Mouse (Mus musculus) fat pad, adult 2 months (tissue): Measurements from ENCODE around the gene Ss18l1.

Experiments
- DNase-seq: peaks from one replicate; pipeline ENCODE4 v3.0.0-alpha.2; 2011; ENCODE audit warnings: low read depth, low spot score; ENCODE audit errors: extremely low read depth

The Ss18l1 gene

DNA sequence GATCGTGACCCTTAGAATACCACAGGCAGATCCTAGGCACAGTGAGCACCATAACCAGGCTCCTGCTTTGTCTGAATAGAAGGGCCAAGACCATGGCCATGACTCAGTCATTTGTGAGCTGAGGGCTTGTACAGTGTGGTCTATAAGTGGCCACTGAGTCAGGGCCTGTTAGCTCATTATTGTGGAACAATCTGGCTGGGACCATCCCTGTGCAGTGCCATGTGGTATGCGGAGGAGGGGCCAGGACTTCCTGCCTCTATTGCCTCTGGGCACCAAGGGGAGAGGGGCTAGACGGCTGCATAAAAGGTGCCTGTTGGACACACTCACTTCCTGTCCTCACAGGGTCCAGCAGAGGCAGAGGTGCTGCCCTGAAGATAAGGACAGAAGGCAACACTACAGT is 8.4 kb upstream of the Ss18l1 start:
- no peak for DNase-seq

DNA sequence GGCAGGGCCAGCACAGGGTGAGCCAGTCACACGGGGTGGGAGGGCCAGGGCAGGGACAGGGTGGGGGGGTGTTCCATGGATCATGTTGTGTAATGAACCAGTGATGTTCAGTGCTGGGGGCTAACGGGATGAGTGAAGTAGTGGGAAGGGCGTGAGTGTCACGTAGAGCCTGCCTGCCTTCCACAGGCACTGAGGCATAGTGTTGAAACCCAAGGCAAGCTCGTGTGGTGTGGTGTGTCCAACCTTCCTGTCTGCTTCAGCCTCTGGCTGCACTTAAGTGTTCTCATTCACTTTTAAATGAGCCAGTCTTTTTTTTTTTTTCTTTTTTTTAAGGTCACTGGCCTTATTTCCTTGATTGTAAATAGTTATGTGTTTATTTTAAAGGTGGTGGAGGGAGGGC is 7.6 kb upstream of the Ss18l1 start:
- no peak for DNase-seq

DNA sequence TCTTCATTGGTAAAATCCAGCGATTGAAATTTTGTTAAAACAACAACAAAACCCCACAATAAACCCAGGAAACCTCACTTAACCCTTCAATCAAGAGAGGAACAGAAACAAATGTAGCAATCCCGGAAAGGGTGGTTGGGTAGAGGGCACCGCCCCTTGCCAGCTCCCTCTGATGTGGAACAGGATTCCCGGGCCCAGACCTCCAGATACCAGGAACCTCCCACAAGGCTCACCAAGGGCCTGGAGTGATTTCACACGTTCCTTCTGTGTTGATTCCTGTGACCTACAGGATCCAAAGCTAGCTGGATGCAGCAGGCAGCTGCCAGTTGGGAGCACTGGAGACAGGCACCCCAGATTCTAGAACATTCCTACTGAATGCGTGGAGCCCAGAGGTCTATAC is 1.9 kb upstream of the Ss18l1 start:
- no peak for DNase-seq

DNA sequence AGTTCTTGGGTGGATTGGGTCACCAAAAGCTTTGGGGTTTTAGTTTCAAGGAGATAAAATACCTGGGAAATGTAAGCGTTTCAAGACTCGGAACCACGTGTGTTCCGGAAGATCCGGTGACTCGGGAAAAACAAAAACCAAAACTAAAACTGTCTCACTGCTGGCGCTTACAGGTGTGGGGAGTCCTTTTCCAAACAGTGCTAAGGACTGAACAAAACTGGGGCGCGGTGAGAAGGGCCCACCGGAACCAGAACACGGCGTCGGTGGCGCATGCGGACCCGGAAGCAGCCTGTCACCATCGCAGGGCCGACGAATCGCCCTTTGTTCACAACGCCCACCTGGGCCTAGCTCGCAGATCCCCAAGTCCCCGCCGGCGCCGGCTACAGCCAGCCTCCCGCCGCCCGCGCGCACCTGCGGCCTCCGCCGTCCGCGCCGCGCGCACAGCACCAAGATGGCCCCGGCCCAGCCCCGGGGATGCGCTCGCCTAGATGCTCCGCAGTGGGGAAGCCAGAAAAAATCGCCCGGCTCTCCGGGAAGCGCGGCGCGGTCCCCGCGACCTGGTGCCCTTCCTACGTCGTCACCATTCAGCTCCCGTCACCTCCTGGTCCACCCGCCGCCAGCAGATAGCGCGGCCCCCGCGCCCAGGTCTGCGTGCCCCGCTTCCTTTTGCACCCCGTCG is 593 bp upstream of the Ss18l1 start:
- DNase-seq, result no peak

DNA sequence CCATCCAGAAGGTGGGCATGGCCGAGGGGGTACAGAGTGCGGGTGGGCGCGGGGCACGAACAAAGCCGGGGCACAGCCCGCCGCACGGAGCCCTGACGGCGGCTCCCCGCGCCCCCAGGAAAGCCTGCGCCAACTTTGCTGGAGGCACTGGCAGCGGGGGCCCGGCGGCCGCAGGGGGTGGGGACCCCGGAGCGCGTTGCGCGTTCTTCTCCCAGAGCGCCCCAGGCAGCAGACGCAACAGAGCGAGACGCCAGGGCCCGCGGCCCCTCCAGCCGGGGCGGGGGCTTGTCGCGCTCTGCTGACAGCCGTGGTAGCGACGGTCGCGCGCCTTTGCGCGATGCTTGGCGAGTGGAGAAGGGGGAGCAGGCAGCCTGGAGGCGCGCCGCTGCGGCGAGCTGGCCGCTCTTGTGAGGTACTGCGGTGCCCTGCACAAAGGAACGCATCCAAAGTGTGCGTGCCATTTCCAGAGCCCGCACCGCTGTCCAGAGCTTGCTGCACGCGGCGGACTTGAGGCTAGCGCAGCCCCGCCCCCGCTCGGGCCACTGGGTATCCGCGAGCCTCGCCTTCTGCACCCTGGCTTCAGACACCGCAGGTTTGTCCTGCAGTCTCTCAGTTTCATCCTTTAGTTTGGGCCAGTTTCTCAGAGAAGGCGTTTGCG is 678 bp downstream of the Ss18l1 start:
- DNase-seq, result no peak

DNA sequence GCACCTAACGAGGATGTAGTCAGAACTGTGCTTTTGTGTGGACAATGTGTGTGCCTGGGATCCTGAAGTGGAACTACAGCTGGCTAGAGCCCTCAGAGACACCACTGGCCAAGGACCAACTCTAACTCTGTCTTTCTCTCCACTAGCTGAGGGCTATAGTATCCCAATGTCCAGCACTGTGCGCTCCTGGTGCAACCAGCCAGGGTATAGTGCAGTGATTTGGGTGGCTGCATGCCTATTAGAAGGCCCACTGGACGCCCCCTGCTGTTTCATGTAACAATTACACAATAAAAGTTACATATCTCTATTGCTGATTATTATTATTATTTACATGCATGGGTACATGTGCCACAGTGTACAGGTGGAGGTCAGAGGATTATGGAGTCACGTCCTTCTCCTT is 3.0 kb downstream of the Ss18l1 start:
- DNase-seq, result no peak

DNA sequence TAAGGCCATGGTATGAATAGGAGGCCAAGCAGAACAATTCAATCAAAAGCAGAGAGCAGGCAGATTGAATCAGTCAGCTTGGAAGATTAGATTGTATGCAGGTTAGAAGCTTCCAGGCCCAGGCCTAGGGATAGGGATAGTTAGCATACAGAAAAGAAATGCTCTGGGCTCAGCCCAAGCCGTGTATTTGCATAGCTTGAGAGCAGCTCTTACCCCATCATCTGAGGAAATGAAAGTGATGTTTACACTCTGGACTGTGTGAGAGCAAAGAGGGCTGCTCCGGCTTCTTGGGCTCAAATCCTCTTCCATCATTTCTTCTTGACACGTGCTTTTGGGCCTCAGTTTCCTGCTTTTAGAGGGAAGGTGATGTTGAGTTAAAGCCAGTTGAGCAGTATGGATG is 5.3 kb downstream of the Ss18l1 start:
- DNase-seq, result no peak

DNA sequence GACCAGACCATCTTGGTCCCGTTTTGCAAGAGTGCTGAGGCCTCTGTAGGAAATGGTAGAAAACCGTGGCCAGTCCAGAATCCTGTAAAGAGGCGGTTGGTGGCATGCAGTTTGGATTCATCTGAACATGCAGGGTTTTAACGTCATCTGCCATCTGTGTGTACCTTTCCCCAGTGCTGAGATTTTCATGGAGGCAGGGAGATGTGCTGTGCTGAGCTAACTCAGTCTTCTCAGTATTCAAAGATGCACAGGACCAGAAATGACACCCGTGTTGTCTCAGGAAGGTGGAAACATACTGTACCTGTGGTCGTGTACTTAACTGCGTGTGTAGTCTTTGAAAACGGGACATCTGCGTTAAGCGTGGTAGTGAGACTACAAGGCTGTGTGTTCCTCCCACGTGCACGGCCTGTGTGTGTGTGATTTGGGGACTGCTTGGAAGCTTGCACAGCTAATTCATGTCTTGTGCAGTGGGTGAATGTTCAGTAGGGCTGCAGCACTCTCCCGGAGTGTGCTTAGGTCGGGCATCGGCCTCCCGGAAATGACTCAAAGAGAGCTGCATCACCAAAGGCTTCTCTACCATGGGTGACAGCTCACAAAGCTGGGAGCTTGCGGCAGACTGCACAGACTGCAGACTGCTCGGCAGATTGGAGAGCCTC is 5.8 kb downstream of the Ss18l1 start:
- DNase-seq, result no peak

DNA sequence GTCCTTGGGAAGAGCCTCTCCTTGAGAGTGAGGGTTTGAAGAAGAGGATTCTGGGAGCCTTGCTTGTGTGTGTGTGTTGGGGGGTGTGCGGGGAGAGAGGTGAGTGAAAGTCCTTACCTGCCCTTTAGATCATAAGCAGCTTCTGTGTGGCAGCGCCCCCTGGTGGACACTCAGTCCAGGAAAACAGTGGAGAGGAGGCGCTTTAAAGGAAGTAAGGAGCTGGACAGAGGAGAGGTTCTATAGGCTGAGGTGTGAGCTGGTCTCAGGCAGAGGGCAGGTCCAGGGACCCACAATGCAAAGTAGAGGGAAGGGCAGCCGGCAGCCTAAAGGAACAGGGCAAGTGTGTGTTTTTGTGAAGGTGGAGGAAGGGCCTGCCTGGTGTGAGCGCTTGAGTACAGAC is 8.7 kb downstream of the Ss18l1 start:
- no peak for DNase-seq

DNA sequence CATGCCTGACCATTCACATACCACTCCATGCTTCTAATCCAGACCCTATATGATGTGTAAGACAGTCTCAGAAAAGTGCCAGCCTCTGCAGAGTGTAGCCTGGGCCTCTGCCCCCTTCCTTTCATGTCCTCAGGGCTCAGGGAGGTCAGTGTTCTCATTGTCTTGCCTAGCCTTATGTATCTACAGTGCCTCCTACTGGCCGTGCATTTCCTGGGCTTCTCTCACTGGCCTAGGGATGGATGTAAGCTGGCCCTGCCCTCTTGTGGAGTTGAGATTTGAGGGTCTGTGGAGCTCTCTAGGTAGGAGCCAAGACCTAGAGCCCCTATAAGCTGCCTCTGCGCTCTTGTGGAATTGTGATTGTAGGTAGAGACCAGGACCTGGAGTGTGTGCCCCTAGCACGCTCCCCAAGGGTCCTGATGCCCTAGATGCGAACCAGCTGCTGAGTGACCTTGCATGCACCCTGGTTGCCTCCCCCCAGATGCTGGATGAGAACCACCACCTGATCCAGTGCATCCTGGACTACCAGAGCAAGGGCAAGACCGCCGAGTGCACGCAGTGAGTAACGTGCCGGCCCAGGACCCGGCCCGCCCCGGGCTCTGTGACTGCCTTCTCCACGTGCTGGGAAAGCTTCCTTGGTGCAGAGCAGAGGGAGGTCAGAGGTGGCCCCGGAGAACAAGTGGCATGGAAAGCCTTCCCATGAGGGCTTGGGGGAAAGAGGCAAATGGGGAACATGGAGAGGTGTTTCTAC is 9.9 kb downstream of the Ss18l1 start:
- DNase-seq, result no peak

DNA sequence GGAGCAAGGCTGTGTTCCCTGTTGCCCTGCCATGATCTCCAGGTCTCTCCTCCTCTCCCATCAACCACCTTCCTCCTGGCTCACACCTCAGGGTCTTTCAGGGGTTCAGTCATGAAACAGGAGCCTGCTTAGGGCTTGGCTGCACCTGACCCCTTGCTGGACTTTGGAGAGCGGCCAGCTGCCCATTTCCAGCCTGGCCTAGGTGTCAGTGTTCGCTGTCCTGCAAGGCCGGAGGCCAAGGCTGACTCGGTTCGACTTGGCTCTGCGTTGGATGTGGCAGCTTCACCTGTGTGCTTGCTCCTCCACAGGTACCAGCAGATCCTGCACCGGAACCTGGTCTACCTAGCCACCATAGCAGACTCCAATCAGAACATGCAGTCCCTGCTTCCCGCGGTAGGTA is 10.7 kb downstream of the Ss18l1 start:
- DNase-seq, result no peak

DNA sequence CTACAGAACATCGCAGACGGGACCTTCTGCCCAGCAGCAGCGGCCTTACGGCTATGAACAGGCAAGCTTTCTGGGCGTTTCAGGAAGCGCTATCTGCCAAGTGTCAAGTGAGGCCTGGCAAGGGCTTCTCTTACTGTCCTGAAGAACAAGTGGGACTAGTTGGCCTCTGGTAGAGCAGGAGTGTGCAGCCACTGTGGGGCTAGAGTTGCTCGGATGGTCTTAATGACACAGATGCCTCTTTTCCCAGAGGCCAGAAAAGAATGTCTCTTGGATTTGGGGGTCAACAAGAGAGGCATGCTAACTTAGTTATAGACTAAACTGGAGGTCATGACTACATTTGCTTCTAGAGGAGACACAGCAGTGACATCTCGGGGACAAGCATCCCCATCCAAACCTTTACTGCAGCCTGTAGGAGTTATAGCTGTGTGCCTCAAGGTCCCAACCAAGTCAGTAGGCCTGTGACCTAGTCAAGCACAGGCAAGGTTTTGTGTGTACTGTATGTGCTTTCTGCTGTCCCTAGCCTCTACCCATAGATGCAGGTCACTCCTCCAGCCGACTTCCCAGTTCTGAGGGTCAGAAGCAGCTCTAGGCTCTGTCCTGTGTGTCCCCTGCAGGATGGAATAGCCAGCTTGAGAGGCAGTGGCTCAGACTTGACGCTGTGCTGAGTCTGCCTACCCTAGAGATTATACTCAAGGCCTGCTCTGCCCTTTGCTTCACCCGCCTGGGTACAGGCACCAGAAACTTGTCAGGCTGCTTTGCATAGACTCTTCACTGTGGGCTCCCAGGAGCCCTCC is 21.2 kb downstream of the Ss18l1 start:
- no peak for DNase-seq

DNA sequence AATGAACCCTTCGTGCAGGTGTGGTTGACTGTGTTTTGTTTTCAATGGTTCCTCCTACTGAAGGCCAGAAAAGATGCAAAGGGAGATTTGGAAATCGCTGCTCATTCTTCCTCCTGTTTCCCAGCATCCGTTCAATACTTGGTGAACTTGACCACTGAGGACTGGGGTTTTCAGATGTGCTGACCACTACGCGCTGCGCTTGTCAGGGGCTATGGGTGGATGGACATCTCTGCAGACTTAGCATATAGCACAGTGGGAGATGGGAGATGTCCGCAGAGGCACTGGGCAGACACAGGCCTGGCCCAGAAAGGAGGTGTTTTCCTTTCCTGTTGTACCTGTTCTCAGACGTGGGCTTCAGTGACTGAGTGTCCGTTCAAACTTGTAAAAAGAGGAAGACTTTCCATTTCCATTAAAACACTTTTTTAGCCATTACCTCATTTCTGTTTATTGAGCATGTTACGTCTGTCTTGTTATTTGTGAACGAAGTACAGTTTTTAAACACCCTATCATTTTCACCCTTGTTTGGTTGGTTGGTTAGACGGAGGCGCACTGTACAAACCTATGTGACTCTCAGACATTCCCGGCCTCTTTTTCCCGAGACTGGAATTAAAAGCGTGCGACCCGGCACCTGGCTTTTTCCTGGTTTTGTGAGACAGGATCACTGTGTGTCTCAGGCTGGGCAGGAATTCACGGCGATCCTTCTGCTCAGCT is 27.6 kb downstream of the Ss18l1 start:
- DNase-seq, result no peak

DNA sequence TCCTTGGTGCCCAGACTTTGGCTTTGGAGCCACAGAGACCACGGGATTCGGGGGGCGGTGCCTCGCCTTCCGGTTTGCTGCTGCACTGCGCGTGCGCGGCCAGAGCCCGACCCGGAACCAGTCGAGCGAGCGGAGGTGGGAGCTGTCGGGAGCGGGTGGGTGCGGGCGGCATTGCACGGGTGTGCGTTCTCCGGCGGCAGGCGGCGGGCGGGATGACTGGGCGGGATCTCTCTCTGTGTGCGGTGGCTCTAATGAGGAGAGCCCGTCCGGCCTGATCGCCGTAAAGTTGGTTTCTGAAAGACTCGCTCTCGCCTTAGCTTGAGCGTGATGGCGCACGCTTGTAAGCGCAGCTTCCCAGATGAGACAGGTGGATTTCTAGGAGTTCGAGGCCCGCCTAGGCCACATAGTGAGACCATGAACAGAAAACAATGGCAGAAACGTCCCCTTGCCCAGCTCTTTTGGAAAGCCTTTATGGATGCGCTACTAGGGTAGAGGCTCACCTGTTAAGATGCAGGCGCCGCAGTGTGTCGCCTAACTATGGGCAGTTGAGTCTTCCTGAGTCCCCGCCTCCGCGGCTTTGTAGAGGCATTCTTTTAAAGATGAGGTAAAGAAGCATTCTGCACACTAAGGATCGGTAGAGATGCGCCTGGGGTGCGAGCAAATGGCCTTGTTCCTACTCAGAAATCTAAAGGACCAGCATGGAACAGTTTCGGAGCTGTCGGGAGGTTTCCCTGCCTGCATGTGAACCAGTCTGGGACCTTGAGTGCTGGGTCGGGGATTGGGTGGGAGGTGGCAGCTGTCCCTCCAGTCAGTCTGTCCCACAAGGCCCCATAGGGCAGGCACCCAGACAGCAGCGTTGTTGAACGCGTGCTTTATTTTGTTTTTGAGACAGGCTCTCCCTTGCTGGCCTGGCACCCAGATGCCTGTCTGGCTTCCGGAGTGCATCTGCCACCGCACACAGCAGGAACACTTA is 28.5 kb downstream of the Ss18l1 start, which contains the start of gene Mtg2:
Gene Mtg2 (plus strand): TSS at position 108 of the 973 bp plus-strand sequence.
- no peak for DNase-seq

DNA sequence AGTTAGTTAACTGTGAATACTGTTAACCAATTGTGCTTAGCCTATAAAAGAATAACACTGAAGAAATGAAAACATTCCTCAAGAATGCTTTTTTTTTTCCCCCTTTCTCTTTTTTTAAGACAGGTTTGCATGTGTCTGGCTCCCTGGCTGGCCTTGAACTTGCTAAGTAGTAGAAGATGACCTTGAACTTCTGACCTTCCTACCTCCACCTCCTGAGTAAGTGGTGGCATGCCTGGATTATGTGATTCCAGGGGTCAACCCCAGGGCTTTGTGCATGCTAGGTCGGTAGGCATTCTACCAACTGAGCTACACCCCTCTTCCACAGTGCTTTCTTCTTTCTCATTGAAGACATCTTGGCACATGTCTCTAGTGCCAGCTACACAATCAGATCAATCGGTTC is 29.4 kb downstream of the Ss18l1 start:
- DNase-seq, result no peak

DNA sequence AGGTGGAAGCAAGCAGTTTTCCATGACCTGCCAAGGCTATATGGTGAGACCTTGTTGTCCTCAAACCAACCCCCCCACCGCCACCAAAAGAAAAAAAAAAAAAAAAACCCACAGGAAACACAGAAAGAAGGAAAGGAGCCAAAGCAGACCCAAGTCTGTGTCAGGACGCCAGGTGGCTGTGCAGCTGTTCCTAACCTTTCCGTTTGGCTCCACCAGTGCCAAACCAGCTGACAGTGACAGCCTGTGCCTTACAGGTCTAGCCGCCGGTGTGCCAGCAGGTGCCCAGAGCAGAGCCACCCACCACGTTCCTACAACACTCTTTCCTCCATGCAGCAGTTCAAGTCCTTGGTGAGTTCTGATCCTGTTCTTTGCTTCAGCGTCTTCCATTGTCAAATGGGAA is 30.6 kb downstream of the Ss18l1 start:
- DNase-seq, result no peak

DNA sequence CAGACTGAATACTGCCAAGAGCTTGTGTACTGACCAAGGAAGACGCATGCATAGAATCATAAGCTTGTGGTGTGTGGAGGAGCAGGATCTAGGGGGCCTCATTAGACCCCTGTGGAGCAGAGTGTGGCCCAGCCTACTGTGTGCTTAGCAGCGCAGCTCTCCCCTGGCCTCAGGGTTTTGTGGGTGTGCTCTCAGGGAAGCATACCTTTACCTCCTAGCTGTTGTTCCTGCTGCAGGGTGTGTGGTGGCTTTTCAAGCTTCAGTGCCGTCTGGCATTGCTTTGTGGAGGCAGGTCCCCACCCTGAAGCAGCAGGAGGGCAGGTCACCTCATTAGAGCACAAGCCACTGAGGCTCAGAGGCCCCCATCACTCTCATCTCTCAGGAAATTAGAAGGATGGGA is 35.3 kb downstream of the Ss18l1 start:
- DNase-seq, result no peak

DNA sequence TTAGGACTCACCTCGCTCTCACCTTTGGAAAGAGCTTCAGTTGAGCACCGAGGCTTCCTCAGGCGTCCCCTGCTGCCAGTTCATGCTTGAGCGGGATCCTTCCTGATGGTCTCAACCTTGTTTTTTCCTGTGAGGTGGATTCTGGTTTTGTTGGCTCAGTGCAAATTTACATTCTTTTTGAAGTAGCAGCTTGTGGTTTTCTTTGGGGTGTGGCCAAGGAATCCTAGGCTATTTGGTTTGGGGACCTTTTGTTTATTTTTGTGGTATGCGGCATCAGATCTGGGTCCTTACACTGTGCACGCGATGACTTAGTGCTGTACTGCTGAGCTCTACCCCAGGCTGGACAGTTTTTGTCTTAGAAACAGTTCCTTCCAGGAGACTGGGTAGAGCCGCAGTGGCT is 38.4 kb downstream of the Ss18l1 start:
- no peak for DNase-seq

DNA sequence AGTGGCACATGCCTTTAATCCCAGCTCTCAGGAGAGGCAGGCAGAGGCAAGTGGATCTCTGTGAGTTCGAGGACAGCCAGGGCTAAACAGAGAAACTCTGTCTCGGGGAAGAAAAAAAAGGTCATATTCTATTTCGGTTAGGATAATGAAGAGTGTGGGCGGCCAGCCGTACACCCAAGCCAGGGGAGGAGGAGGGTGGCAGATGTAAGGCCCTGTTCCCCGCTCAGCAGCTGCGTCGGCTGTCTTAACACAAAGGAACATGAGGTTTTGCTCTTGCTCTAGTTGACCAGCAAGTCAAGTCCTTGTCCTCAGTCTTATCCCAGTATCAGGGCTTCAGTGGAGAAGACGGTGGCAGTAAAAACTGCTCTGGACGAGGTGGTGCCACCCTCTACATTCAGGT is 40.8 kb downstream of the Ss18l1 start:
- DNase-seq, result no peak
